Mouse (Mus musculus) hindbrain, embryonic 11.5 days (tissue): Measurements from ENCODE around the gene Tshz2. TPM values are rescaled to one million over a fixed set of nuclear protein-coding genes. Genes with fewer than 3 reads are reported as not detected.

Experiments
- ATAC-seq: fragments of 200-750 bp; cut with Nextera tagmentation; 2 replicates; pipeline ENCODE4 v1.8.0; 2017; ENCODE audit warnings: mild to moderate bottlenecking, moderate TSS enrichment, moderate library complexity; ENCODE audit not compliant: low FRiP score
- DNase-seq: peaks from one replicate; pipeline ENCODE4 v3.0.0-alpha.2; 2015; ENCODE audit warnings: low spot score
- H3K27ac ChIP-seq: fragments of 300-500 bp; sonication (generic); 2 replicates; pipeline ENCODE4 v1.5.1; 2014; ENCODE audit warnings: mild to moderate bottlenecking, low read depth, low read length
- H3K27me3 ChIP-seq: fragments of 300-500 bp; sonication (generic); 2 replicates; pipeline ENCODE4 v1.6.1; 2014; ENCODE audit warnings: mild to moderate bottlenecking, low read length, moderate library complexity, mixed read lengths; ENCODE audit not compliant: control insufficient read depth, insufficient read depth
- H3K36me3 ChIP-seq: fragments of 300-500 bp; sonication (generic); 2 replicates; pipeline ENCODE4 v1.6.1; 2014; ENCODE audit warnings: mild to moderate bottlenecking, low read length, moderate library complexity, mixed read lengths; ENCODE audit not compliant: control insufficient read depth, insufficient read depth
- H3K4me1 ChIP-seq: fragments of 300-500 bp; sonication (generic); replicated peaks from 2 replicates; pipeline ENCODE4 v1.6.1; 2014; ENCODE audit warnings: low read length, mixed read lengths; ENCODE audit not compliant: control insufficient read depth, insufficient read depth
- H3K4me2 ChIP-seq: fragments of 300-500 bp; sonication (generic); replicated peaks from 2 replicates; pipeline ENCODE4 v1.6.1; 2014; ENCODE audit warnings: mild to moderate bottlenecking, low read depth, low read length
- H3K4me3 ChIP-seq: fragments of 300-500 bp; sonication (generic); 2 replicates; pipeline ENCODE4 v1.5.1; 2014; ENCODE audit warnings: low read depth, low read length
- H3K9ac ChIP-seq: fragments of 300-500 bp; sonication (generic); 2 replicates; pipeline ENCODE4 v1.6.1; 2014; ENCODE audit warnings: low read depth, low read length
- H3K9me3 ChIP-seq: fragments of 300-500 bp; sonication (generic); 2 replicates; pipeline ENCODE4 v1.6.1; 2016; ENCODE audit warnings: low read length; ENCODE audit not compliant: control insufficient read depth
- WGBS: fragments of 180-500 bp; shearing (Covaris S2); extraction: QIAGEN DNeasy Blood & Tissue Kit; methylation state at CpG from one replicate; pipeline ENCODE4 v1.1.7; 2014; 5-methylcytosine and 5-hydroxymethylcytosine counted together
- polyA plus RNA-seq: library from polyadenylated mRNA; unstranded; fragments of >200 nt; fragmentation: Nextera tagmentation; extraction: Ambion mirVana; gene quantifications from 2 replicates; pipeline ENCODE4 v1.2.1, GENCODE M21; 2014

Gene Tshz2
- polyA plus RNA-seq, 1 experiment from 2014 or later = 6.4 TPM

GRCm38 (mm10) chr2:169593742-169594141, 39.1 kb upstream of the Tshz2 start:
- Histone ChIP-seq H3K4me3 (no peak overlapping the region), H3K36me3 (no peaks in the 10 kb centered on the region), H3K9ac (no peak overlapping the region), H3K27ac (no peak overlapping the region), H3K27me3 (no peaks in the 10 kb centered on the region), H3K9me3 (no peaks in the 10 kb centered on the region), H3K4me1 (no peaks in the 10 kb centered on the region), H3K4me2 (no peak overlapping the region)
- ATAC-seq (no peak), DNase-seq (no peak)
- 75% methylated on average over 3 of the region's 3 CpGs for WGBS

GRCm38 (mm10) chr2:169597357-169597756, 35.5 kb upstream of the Tshz2 start:
- no peaks in the 10 kb centered on the region for H3K4me1 ChIP-seq
- WGBS = 71% methylated on average over 6 of the region's 6 CpGs
- no peak for DNase-seq
- no peak overlapping the region for H3K9ac ChIP-seq
- no peak for ATAC-seq
- no peak overlapping the region for H3K27ac ChIP-seq
- H3K4me3 ChIP-seq = no peak overlapping the region
- H3K4me2 ChIP-seq = no peak overlapping the region
- H3K9me3 ChIP-seq = no peaks in the 10 kb centered on the region
- H3K27me3 ChIP-seq = no peaks in the 10 kb centered on the region
- no peaks in the 10 kb centered on the region for H3K36me3 ChIP-seq

DNA sequence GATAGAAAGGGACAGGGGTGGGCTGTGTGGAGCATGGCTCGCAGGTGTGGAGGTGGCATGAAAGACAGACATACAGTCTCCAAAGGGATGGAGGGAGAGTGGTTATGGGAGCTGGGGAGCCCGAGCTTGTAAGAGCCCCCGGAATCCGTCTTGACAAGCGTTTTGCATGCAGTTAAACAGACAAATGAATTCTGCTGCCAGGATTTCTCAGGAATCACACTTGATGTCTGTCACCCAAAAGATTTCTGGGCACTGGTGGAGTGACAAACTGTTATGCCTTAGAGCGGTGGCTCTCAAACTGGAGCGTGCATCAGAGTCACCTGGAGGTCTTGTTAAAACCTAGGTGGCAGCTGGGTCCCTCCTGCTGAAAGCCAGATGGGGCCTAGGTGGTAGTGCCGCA, 34.8 kb upstream of the Tshz2 start:
- H3K27me3 ChIP-seq = no peaks in the 10 kb centered on the region
- no peaks in the 10 kb centered on the region for H3K4me1 ChIP-seq
- 90% methylated on average over 8 of the region's 8 CpGs for WGBS
- H3K9ac ChIP-seq = no peak overlapping the region
- H3K27ac ChIP-seq = no peak overlapping the region
- no peak for DNase-seq
- H3K36me3 ChIP-seq = no peaks in the 10 kb centered on the region
- no peak overlapping the region for H3K4me3 ChIP-seq
- H3K4me2 ChIP-seq = no peak overlapping the region
- H3K9me3 ChIP-seq = no peaks in the 10 kb centered on the region
- ATAC-seq = no peak

GRCm38 (mm10) chr2:169599591-169599990, 33.2 kb upstream of the Tshz2 start:
- Histone ChIP-seq H3K9me3 (no peaks in the 10 kb centered on the region), H3K9ac (no peak overlapping the region), H3K27ac (no peak overlapping the region), H3K4me3 (no peak overlapping the region), H3K27me3 (no peaks in the 10 kb centered on the region), H3K4me1 (no peaks in the 10 kb centered on the region), H3K4me2 (no peak overlapping the region), H3K36me3 (no peaks in the 10 kb centered on the region)
- 94% methylated on average over 4 of the region's 4 CpGs for WGBS
- ATAC-seq (no peak), DNase-seq (no peak)

DNA sequence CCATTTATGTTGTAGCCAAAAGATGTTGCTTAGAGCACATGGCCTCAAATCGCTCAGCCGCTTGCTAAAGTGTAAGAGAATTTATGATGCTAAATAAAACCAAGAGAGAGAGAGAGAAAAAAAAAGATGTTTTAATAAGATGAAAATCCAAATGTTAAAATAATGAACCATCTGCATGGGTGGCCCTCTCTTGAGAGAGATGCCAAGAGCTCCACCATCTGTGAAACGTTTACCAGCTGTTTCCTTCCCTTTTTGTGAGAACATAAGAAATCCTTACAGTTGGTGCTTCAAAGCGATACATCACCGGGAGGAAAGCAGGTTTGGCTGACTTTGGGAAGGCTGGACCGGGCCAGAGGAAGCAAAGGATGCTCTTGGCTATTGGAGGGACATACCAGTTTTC, 32.6 kb upstream of the Tshz2 start:
- 85% methylated on average over 6 of the region's 6 CpGs for WGBS
- no peak for DNase-seq
- H3K36me3 ChIP-seq = no peaks in the 10 kb centered on the region
- H3K4me1 ChIP-seq = no peaks in the 10 kb centered on the region
- H3K27ac ChIP-seq = no peak overlapping the region
- no peak overlapping the region for H3K4me3 ChIP-seq
- H3K27me3 ChIP-seq = no peaks in the 10 kb centered on the region
- ATAC-seq = no peak
- no peak overlapping the region for H3K9ac ChIP-seq
- H3K4me2 ChIP-seq = no peak overlapping the region
- no peaks in the 10 kb centered on the region for H3K9me3 ChIP-seq

DNA sequence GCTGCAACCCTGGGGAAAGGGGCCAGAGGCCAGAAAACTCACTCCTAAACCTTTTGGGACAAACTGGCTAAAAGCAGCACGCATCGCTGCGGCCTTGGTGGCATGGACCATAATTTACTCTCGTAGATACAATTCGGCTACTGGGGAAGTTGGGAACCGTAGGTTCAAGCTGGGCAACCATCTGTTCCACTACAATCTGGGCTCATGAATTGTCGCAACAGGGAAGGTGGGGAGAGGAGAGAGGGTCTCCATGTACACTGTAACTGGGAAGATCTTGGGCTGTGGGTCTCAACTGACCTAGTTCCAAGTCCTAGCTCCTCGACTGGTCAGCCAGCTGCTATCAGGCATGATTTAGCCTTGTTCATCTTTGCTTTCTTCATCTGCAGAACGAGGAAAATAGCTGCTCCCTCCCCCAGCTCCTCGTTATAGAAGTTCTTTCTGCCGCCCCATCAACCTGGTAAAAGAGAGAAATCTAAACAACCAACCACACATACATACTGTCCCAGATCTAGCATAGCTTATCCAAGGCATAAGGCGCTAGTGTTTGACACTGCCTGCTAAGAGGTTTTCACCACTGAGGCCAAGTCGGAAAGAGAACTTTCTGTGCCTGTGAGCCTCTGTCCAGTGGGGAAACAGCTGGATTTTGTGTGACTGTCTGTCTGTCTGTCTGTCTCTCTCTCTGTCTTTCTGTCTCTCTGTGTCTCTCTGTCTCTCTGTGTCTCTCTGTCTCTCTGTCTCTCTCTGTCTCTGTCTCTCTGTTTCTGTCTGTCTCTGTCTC, 25.7 kb upstream of the Tshz2 start:
- Histone ChIP-seq H3K27ac (no peak overlapping the region), H3K4me1 (no peaks in the 10 kb centered on the region), H3K4me2 (no peak overlapping the region), H3K9ac (no peak overlapping the region), H3K27me3 (no peaks in the 10 kb centered on the region), H3K4me3 (no peak overlapping the region), H3K9me3 (no peaks in the 10 kb centered on the region), H3K36me3 (no peaks in the 10 kb centered on the region)
- ATAC-seq (no peak), DNase-seq (no peak)
- WGBS = 83% methylated on average over 13 of the region's 13 CpGs

DNA sequence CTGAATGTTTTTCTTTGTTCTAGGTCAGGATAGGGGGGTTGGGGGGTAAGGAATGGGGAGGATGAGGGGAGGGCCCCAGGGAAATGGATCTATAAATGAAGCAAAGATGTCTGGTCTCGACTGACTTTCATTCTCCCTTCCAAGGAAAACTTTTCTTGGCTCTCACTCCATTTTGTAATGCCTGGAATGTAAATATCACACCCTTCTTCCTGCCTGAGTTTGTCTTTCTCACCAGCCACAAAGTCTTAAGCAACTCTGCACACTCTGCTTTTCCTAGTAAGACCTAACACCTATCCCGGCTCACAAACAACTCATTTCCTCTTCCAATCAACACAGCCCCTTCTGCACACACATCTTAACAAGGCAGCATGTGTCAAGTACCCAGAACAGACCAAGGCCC, 25.0 kb upstream of the Tshz2 start:
- no peak for DNase-seq
- Histone ChIP-seq H3K27me3 (no peaks in the 10 kb centered on the region), H3K27ac (no peak overlapping the region), H3K4me3 (no peak overlapping the region), H3K4me1 (no peaks in the 10 kb centered on the region), H3K4me2 (no peak overlapping the region), H3K9ac (no peak overlapping the region), H3K9me3 (no peaks in the 10 kb centered on the region), H3K36me3 (no peaks in the 10 kb centered on the region)
- 71% methylated on average over 2 of the region's 2 CpGs for WGBS
- no peak for ATAC-seq

DNA sequence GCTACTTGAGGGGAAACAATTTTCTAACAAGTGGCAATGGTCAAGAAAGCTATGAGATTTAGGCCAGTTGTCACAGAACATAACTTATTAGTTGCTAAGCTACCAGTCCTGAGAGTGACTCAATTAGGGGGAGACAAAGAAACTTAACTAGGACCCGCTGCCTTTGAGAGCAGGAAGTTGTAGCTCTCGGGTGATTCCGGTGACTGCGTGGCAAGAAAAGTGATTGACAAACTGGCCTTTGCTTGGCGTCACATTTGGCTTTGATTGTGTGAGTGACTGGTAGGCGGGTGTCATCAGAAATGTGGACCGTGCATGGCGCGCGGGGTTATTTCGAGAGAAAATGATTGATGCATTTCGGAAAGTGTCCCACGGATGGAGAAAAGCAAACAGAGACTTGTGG, 22.9 kb upstream of the Tshz2 start:
- no peaks in the 10 kb centered on the region for H3K27me3 ChIP-seq
- no peak overlapping the region for H3K27ac ChIP-seq
- DNase-seq (no peak), ATAC-seq (no peak)
- no peak overlapping the region for H3K4me2 ChIP-seq
- no peaks in the 10 kb centered on the region for H3K36me3 ChIP-seq
- H3K9ac ChIP-seq = no peak overlapping the region
- WGBS = 59% methylated on average over 13 of the region's 13 CpGs
- H3K9me3 ChIP-seq = no peaks in the 10 kb centered on the region
- H3K4me3 ChIP-seq = no peak overlapping the region
- H3K4me1 ChIP-seq = no peaks in the 10 kb centered on the region

- H3K4me1 ChIP-seq = no peaks in the 10 kb centered on the region
- H3K27ac ChIP-seq = no peak overlapping the region
- H3K9ac ChIP-seq = no peak overlapping the region
- no peaks in the 10 kb centered on the region for H3K36me3 ChIP-seq
- no peaks in the 10 kb centered on the region for H3K9me3 ChIP-seq
- no peak for ATAC-seq
- 84% methylated on average over 8 of the region's 8 CpGs for WGBS
- DNase-seq = no peak
- H3K27me3 ChIP-seq = no peaks in the 10 kb centered on the region
- H3K4me3 ChIP-seq = no peak overlapping the region
- H3K4me2 ChIP-seq = no peak overlapping the region
These were observed 21.9 kb upstream of the Tshz2 start for GRCm38 (mm10) chr2:169610882-169611281.
